Mouse (Mus musculus): ENCODE measurements at regions not wholly inside any gene's neighbourhood (a gene's known extent, or its start where the extent isn't known, plus 50 kb on each side); places are given as distances from the start of the nearest gene placed in this dataset.

DNA sequence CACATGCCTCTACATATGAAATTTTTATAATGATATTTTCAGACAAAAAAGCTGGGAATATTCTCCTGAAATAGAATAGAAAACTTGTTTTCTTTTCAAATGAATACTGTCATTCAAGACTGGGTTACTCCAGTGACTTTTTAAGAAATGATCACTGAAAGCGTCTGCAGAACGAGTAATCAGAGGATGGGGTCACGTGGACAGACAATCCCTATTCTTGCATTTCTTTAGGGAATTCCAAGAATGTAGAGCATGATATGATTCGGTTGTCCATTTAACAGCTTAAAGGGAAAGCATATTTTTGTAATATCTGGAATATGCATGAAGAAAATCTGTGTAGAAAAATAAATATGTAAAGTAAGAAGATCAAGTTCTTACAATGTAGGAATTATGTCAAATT, 65.6 kb downstream of the 4933402N22Rik start:
- no peak for DNase-seq (ENCODE audit: low read depth)

DNA sequence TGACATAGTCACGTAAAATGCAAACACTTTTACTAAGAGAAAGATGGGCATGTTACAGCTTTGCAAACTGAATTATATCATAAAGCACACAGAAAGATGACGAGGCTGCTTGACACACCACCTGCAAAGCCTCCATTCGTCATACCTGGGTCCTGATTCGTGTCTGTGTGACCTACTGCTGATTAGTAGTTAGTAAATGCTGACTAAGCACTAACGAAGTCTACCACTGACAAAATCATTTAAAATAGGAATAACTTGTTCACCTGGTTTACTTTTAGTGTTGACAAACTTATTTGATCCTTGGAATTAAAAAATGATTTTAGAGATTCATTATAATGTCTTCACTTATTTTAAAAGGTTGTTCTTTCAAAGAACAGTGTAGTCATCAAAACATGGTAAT, 71.3 kb downstream of the 4933402N22Rik start:
- DNase-seq (ENCODE audit: low read depth), result no peak

DNA sequence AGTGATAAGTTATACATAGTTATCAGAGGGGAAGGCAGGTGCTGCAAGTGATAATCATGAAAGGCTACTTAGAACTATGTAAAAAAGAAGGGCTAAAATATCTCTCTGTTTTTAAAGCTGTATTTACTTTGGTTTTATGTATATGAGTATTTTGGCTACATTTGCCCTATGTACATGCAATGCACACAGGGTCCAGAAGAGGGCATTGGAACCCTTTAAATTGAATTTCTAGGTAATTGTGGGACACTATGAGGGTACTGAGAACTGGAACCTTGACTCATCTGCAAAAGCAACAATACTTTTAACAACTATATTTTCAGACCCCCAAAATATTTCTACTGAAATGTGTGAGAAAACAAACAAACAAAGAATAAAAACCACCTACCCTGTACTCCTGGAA, 82.9 kb downstream of the 4933402N22Rik start:
- no peak for DNase-seq (ENCODE audit: low read depth)

- no peak for DNase-seq (ENCODE audit: low read depth)
Observed at GRCm38 (mm10) chr5:12006473-12006872, 88.6 kb downstream of the 4933402N22Rik start.

- no peak for DNase-seq (ENCODE audit: low read depth)
Observed at GRCm38 (mm10) chr5:12016332-12016731, 98.5 kb downstream of the 4933402N22Rik start.

DNA sequence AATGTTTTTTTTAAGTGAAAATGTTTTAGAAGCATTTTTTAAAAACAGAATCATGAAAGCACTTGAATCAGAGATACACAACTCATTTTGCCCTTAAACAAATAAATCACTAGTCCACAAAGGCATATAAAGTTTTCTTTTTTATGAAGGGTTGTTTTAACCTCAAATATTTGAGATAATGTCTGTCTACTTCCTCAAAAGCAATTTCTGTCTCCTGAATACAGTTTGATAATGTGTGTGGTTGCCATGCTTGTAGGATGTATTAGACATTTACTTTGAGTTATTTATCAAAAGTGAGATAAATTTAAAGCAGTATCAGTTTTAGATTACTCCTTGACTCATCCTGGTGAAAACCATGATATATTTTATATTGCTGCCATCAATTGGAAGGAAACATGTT, 102.6 kb downstream of the 4933402N22Rik start:
- no peak for DNase-seq (ENCODE audit: low read depth)

DNA sequence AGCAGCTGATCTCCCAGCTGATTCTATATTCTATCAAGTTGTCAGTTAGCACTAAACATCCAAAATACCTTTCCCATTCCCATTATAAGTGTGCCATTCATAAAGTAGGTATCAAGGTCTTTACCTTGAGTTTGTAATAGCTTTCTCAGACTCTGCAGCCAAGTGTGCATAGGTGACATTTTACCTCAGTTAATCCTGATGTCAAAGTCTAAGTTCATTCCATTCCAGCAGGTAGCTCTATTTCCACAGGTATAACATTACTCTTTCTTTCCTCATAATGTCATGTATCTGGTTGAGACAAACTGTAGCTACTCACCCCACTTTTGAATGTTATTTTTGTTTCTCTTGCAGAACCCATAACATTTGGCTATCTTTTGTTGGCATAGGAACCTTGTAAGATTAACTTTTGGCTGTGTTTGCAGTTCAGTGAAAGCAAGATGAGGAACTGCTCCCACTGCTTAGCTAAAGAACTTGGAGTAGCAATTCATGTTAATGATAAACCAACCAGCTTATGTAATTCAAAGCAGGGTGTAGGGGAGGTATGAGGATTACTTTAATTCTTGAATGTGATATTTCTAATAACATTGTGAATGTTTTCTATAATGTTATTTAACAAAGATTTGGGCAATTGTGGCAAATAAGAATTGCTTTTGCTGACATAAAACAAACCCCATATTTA, 107.0 kb downstream of the 4933402N22Rik start:
- no peak for DNase-seq (ENCODE audit: low read depth)

DNA sequence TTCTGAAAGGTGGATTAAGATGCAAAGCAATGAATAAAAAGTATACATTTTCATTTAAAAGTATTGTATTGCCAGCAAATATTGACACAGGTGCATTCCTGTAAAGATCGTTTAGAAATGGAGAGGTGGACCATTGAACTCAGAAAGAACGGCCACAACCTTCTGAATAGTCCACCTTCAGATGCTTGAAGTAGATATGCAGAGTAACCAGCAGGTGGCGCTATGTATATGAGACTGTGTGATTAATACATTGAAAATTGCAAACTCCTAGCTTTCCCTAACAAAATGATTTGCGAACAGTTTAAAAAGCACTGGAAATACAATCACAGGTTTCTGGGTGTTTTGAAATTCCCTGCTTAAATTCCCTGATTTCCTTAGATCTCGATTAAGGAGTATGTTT, 112.2 kb downstream of the 4933402N22Rik start:
- peak; percentile 9 for DNase-seq (ENCODE audit: low read depth)

DNA sequence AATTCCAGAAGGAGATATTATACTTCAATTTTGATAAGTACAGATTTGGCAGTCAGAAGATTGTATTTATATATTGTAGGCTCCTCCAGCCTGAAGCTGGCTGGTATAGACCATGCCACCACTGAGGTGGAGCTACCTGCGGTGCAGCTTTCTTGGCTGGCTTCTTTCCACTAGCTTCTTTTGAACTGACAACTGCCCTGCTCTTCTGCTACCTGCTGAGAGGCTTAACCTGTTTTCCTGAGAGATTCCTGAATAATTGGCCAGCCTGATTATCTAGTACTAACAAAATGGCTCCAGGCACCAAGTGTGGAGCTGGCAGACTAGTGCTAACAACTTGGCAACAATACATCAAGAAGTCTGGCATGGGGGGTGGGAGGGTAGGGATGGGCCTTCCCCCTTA, 132.0 kb downstream of the 4933402N22Rik start:
- no peak for DNase-seq (ENCODE audit: low read depth)

DNA sequence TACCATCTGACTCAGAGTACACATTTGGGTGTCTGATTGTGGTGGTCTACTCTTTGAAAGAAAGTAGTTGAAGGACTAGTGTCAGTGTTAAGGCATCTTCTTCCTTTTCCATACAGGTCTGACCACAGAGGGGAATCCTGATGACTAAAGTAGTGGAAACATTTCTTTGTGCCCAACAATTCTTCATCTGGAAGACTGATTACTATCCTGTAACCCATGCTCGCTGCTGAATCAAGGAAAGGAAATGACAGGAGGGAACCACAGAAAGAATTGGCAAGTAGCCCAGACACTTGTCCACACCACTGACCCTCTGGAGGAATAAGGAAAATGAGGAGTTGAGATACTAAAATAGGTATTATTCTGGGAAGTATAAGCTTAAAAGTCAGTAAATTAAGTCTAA, 162.3 kb downstream of the 4933402N22Rik start:
- DNase-seq (ENCODE audit: low read depth), result no peak

DNA sequence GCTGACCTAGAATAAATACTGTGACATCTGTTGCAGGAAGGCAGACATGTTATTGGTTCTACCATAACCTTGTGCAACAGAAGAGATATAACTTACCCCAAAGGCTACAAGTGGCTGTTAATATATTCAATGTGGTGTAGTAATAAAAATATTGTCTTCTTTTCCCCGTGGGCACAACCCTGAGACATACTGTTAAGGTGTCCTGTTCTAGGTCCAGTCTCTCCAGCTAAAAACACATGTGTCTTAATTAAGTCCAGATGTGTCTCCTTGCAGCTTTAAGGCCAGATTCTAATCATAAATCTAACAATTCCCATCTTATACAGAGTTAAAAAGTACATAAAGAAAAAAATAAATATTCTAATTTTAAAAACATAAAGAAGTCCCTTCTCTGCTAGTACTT, 175.8 kb downstream of the 4933402N22Rik start:
- DNase-seq (ENCODE audit: low read depth), result no peak

- DNase-seq (ENCODE audit: low read depth), result no peak
Observed at GRCm38 (mm10) chr5:12116587-12117354, 198.9 kb downstream of the 4933402N22Rik start.

- DNase-seq (ENCODE audit: low read depth), result no peak
Observed at GRCm38 (mm10) chr5:12124935-12125334, 207.1 kb downstream of the 4933402N22Rik start.

DNA sequence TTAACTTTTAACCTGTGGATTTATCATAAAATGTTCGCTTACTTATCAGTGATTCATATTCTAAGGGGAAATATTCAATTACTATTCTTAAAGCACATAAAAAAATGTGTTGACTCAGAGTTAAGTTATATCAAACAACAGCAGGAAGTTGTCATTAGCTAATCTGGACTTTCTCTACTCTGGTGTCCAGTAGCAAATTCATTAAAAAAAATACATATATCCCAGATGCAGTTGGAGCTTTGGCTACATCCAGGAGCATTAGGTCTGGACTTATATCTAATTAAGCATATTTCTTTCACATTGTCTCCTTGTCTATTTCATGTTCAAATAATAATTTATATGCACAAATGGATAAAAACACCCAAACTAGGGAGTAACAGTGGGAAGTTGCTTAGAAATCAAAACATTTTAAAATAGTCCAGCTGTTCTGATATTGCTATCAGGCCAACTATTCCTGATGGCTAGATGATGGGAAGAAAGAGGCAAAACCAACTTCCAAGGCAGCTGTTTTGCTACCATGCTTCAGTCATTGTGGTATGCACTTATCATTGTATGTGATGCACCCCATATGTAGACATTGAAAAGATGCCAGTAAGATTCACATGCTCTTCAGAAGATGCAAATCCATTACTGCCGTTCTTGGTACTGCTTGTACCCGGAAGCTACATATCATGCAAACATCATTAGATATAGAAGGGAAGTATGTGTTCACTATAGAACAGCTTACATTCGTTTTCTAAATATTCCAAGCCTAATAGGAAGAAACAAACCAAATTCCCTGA, 209.8 kb downstream of the 4933402N22Rik start:
- DNase-seq (ENCODE audit: low read depth), result no peak

GRCm38 (mm10) chr5:12138961-12139360, 221.1 kb downstream of the 4933402N22Rik start:
- DNase-seq (ENCODE audit: low read depth), result no peak

DNA sequence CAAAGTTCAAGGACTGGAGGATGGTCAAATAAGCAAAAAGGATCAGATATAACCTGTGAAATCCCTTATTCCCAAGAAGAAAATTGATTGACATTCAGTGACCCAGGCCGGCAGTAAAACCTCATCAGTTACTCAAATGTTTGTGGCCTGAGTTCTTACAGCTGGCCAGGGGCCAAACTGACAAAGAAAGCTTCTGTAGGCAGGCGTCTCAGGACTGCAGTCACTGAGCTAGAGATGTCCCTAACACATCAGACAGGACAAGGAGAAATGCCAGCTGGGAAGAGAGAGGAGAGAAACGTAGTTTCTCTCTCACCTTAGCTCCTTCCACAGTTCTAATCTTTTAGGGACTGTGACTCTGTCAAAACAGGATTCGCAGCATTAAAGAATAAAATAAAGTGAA, 229.9 kb upstream of the Sema3d start:
- DNase-seq (ENCODE audit: low read depth), result no peak

DNA sequence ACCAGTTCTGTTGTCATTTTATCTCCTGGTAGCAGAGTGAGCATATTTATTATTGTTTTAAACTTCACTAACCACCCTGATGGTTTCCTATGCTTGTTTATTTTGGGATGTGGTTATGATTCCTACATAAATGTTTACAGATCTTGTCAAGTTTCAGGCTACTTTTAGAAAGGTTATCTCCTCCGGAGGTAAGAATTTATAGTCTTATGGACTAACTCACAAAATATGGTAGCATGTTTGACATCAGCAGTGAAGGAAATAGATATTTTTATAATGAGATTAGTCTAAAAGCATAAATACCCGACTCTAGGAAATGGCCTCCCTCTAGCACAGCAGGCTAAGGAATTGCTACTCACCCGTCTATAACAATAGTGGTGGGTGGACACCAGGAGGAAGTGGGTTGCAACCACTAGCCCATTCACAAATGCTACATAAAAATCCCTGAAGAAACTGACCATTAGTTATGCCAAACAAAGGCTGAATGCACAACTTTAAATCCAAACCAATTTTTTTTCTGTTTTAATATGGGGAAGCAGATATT, 228.6 kb upstream of the Sema3d start:
- DNase-seq (ENCODE audit: low read depth), result no peak

DNA sequence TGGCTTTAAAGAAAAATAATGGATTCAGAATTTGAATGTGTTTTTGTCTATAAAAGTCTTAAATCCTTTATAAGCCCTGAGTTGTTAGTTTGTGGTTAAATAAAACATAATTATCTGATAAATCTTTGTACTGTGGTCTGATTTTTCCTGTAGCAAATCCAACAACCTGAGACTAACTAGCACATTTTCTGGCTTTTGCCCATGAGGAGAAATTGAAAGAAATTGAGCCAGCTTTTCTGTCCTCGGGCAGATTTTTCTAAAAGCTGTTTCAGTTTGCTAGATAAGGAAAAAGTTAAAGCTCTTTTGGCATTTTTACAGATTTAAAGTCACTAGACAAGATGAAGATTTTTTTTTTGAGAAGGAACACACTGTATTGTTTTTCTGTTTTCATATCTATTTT, 191.5 kb upstream of the Sema3d start:
- no peak for DNase-seq (ENCODE audit: low read depth)

DNA sequence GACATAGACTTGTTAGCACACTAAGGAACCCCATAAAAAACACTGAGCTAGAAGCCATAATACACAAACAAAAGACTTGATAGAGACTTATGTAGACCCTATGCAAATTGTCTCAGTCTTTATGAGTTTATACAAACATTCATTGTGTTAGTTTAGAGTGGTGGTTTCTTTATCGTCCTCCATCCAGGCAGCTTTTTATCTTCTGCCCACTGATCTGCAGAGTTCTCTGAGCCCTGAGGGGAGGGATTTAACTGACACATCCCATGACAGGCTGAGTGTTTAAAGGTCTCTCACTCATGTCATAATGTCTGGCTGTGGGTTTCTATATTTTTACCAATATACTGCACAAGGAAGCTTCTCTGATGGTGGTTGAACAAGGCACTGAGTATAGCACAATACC, 175.7 kb upstream of the Sema3d start:
- DNase-seq (ENCODE audit: low read depth), result no peak

DNA sequence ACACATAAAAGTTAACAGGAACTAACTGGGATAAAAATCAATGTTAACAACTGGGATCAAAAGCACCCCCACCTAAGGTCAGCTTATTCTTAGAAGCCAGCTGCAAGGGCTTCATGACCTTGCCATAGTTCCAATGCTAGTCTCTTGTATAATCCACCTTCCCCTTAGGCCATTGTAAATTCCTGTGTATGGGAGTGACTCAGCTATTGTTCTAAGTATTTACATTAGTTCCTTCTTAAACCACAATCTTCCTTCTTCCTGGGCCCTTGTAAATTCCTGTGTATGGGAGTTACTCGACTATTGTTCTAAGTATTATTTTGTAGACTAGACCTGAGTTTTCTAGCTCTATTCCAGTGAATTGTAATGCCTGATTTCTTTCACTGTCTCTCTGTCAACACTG, 173.6 kb upstream of the Sema3d start:
- no peak for DNase-seq (ENCODE audit: low read depth)

GRCm38 (mm10) chr5:12213448-12213847, 169.7 kb upstream of the Sema3d start:
- DNase-seq (ENCODE audit: low read depth), result no peak

DNA sequence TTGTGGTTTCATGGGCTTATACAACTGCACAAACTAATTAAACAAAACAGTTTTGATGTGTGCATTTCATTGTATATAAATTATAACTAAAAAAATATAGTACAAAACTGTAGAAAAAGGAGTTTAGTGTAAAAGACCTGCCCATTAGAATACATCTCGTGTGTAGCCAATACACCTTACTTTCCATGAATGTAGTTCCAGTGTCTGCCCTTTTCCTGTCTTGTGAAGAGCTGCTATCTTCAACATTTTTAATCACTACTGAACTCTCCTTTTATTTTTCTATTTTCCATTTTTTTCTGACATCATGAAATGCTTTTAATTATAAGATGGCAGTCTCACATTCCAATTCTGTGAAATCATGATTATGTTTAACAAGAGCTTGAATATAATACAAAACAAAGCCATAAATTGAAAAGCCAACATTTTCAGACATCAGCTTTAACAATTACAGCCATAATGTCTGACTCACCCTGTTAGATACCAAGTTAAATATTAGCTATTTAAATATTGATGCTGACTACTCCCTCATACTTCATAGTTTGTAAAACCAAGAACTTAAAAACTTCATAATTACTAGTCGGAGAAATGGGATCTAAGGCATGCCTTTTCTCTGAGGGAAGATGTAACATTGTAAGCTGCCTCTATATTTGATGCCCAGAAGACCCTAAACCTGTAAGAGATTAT, 163.6 kb upstream of the Sema3d start:
- DNase-seq (ENCODE audit: low read depth), result no peak

All from c-Kit-positive CD71-negative TER-119-negative erythroid progenitor cells, embryonic 14.5 days (primary cell).